Mouse (Mus musculus) erythroblast, adult 5-6 weeks (primary cell): ENCODE results near the gene Tmem38b. TPM values are rescaled to one million over a fixed set of nuclear protein-coding genes. Genes with fewer than 3 reads are reported as not detected.

Source experiments
- ATAC-seq: replicated peaks from 2 replicates; pipeline ENCODE4 v1.8.0; 2016; ENCODE audit warnings: moderate number of reproducible peaks, mild to moderate bottlenecking, moderate TSS enrichment, inconsistent platforms; ENCODE audit not compliant: poor library complexity, low FRiP score, severe bottlenecking
- total RNA-seq, 2 experiments: library from RNA; stranded (forward) in 1 of 2; stranded (reverse) in 1 of 2; fragments of 150-400 nt in 1 of 2; fragments of 200-764, 138-1000 nt in 1 of 2; gene quantifications; 2 replicates each; pipeline versions ENCODE4 v1.2.3 to v1.2.4; 2015 to 2017; ENCODE audit warnings: low replicate concordance in 2 of 2

Tmem38b gene
- total RNA-seq, 2 experiments from 2014 or later = 3.2 to 9.2 TPM

DNA sequence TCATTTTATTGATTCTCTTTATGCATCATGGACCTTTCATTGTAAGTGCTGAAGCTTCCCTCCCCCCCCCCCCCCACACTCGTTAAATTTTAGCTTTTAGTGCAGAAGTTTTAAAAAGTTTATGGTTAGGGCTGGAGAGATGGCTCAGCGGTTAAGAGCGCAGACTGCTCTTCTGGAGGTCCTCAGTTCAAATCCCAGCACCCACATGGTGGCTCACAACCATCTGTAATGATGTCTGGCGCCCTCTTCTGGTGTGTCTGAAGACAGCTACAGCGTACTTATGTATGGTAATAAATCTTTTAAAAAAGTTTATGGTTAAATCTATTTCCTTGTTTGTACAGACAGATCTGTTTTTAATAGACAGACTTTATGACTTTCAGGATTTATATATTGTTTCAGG, 2.0 kb downstream of the Tmem38b start:
- no peak for ATAC-seq

DNA sequence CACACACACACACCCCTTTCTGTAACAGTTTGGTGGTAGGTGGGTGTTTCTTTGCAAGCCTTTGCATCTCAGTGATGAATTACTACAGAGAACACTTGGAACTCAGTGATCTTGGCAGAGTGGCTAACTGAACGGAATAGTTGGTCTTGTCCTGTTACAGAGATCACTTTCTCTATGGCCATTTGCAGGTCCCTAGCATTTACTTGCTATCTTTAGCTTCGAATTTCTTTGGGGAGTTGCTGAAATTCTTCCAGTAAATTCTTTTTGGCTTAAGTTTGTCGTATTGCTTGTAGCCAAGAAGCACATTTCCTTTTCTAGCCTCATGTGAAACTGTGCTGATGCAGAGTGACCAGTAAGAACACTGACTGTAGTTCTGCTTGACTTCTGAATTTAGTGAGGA, 3.1 kb downstream of the Tmem38b start:
- ATAC-seq = no peak

DNA sequence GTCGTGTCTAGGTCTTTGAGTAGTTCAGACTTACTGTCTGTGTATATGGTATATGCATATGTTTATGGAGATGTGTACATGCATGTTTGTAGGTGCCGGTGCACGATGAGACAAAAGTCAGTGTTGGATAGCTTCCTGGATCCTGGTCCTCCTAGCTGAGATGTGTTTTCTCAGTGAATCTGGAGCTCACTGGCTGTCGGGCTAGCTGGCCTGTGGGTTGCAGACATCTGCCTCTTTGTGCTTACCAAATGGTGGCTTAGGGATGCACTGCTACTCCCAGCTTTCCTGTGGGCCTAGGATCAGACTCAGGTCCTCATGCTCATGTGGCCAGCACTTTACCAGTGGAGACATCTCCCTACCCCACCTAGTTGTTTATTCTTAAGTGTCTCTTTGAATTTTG, 4.2 kb downstream of the Tmem38b start:
- no peak for ATAC-seq

DNA sequence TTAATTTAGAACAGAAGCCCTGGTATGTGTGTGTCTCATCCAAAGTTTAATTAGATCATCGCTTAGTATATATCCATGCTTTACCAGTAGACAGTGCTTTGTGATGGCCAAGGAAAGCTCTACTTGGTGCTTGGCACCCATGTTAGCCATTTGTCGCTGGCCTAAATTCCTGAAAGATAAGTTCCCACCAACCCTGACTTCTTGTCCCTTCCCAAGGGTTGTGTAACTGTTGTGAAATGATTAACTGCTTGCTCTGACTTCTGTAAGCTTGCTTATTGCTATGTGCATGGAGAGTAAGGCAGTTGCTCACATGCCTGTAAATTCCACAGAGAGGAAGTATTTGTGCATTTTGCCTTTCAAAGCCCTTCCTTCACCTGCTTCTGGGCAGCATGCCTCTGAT, 4.7 kb downstream of the Tmem38b start:
- no peak for ATAC-seq

DNA sequence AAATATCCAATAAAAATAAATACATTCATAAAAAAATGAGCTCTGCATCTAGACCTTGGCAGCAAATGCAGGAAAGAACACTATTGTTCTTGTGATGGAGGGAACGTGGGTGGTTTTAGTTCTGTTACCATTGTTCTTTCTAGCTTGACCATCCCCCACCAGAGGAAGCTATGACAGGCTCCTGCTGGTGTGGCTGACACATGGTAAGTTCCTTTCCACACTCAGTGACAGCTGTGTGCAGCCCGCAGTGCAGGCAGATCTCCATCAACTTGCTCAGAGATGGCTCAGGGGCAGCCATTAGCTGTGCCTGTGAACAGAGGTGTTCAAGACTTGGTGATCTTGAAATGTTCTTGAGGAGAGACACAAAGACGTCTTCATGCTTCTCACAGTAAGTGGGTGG, 6.5 kb downstream of the Tmem38b start:
- no peak for ATAC-seq

DNA sequence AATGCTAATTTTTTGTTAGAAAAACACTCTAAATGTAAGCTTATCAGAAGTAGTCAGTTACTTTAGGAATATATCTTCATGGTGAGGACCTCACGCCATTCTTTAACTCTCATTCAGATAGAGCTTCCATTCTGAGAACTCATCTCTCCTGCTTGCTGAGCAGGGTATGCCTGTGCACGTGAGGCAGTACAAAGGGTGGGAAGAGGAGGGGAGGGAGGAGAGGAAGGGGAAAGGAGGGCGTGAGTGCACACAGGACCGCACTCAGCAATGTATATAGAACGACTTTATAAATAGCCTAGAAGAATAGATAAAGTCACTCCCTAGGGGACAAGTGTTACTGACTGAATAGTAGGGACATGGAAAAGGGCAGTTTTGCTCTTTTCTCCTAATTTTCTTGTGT, 11.1 kb downstream of the Tmem38b start:
- ATAC-seq = no peak

DNA sequence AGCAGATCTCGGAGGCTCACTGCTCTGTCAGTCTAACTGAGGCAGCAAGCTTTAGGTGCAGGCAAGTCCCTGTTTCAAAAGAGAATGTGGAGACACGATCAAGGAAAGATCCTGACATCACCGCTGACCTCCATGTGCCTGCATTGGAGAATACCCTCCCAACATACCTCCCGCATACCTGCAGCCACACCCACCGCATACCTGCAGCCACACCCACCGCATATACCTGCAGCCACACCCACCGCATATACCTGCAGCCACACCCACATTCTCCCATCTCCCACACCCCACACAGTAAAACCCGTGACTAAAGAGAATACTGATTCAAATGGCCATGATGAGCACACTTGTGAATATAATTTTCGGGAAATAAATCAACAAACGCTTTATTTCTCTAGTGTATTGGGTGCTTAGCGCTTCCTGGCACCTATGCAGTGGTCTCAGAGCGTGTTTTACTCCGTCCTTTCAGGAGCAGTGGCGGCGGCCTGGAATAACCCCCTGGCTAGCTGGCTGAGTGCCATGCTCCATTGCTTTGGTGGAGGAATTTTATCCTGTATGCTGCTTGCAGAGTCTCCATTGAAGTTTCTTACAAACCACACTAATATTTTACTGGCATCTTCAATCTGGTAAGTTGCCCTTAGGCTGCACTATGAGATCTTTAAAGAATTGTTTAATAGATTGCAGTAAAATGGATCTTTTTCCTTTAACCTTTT, 14.5 kb downstream of the Tmem38b start:
- no peak for ATAC-seq

DNA sequence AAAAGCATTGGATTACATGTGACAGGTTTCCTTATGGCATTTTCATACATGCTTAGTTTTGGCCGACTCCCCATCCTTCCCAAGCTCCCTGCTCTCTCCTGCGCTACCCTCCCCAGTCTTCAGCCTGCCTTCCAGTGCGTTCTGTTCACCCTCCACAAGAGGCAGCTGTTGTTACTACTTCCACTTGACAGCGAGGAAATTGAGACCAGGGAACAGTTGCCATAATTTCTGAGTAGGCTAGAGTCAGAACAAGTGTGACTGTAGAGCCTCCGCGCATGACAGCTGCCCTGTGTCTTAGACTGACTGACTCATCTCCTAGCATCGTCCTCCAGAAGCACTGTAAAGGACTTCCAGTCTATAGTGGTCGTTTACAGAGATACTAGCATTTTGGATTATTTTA, 17.7 kb downstream of the Tmem38b start:
- no peak for ATAC-seq

DNA sequence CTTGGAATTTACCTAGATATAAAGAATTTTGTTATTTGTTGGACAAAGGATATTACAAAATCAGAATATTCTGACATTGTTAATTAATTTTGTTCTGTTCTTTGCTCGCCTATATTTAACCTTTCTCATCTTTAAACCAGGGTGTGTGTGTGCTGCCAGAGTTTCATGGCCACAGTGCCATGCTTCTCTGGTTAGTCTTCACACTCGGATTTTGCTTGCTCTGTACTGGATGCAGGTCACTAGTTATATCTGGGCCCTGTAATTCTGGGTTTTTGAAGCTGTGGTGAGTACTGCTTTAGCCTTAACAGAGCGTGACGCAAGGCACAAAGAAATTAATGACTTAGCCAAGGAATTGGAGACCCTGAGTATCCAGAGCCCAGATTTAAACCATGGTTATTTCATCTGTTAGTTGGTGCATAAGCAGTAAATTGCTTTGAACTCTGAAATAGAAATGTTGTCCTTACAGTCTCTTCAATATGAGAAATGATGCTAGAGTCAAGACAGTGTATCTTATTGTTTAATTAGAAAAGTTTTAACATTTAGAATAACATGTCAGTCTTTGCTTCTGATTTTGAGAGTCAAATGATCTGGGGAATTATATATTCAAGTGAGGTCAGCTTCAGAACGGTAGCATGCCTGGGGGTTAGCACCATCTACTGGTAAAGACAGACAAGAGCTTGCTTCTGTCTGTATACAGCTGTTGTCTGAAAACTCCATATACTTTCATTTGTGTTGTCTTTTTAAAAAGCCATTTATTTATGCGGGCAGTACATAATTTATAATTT, 19.2 kb downstream of the Tmem38b start:
- ATAC-seq = no peak

DNA sequence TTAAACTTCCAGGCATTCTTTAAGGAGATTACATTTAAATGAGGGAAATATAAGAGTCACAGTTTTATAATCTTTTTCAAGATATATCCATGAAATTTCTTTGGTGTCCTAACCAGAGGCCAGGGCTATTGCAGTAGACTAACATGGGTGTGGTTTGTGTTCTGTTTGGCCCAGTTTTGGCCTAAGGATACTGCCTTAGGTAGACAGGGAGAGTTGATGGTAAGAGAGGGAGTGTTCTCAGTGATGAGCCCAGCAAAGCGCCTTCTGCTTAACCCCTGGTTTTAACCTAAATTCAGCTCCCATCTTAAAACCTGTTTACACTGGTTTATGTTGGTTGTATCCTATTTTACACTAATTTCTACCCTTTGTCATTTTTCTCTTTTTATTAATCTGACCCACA, 19.8 kb downstream of the Tmem38b start:
- ATAC-seq = no peak

DNA sequence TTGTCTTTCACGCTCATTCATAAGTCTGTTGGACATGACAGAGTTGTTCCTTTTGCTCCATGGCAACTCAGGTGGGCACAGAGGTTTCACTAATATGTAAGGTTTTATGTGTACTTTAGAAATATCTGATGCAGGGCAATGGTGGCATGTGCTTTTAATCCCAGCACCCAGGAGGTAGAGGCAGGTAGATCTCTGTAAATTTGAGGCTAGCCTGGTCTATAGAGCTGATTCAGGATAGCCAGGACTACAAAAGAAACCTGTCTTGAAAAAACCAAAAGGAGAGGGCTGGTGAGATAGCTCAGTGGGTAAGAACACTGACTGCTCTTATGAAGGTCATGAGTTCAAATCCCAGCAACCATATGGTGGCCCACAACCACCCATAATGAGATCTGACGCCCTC, 20.5 kb downstream of the Tmem38b start:
- no peak for ATAC-seq

DNA sequence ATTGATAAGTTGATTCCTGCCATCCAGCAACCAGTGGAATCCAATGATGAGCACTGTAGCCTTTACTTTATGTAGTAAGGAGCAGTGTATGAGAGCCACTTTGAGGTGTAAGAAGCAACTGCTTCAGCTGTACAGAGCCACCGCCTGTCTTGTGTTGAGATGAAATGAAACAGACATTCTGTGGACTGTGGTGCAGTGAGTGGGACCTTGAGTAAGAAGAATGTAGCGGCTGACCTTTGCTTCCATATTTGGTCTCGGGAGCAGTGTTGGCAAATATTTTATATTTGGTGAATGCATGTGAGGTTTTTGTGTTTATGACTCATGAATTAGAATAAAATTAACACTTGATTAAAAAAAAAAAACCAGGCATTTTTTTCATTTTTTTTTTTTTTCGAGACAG, 21.7 kb downstream of the Tmem38b start:
- no peak for ATAC-seq

DNA sequence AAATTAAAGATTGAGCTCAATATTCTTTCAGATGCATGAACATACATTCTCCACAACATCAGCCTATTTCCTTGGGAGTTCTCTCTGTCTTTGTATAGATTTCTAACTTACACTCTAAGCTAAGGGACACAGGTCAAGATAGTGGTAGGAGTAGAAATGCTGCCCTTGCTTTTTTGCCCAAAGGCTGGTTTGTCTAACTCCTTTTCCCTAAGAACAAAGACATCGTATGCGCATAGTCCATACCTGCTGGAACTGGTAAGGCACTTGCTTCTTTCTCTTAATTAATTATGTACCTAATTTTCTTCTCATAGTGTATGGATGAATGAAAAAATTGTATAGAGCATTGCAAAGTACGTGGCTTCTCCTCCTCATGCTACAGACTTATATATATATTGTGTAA, 22.5 kb downstream of the Tmem38b start:
- no peak for ATAC-seq

DNA sequence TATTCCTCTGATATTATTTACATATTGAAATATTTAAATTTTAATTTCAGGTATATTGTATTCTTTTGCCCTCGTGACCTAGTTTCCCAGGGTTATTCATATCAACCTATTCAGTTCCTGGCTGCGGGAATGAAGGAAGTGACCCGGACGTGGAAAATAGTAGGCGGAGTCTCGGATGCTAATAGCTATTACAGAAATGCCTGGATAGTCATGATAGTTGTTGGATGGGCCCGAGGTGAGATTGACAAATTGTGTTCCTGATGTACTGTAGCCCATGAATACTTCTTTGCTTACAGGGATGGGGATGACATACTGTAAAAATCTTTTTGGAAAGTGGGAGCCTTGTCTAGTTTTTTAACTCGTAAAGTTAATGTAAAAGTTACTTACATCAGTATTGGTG, 23.0 kb downstream of the Tmem38b start:
- no peak for ATAC-seq

DNA sequence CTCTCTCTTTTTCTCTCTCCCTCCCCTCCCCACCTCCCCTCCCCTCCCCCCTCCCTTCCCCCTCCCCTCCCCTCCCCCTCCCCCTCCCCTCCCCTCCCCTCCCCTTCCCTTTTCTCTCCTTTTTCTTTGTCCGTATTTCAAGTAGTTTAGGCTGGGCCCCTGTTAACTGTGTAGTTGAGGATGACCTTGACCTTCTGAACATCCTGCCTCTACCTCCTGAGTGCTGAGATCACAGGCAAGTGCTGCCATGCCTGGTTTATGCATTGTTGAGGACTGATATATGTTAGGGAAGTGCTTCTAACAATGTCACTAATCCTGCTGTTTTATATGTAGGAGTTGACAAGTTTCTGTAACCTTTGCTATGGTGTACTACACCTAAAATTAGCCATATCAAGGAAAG, 24.0 kb downstream of the Tmem38b start:
- ATAC-seq = no peak

DNA sequence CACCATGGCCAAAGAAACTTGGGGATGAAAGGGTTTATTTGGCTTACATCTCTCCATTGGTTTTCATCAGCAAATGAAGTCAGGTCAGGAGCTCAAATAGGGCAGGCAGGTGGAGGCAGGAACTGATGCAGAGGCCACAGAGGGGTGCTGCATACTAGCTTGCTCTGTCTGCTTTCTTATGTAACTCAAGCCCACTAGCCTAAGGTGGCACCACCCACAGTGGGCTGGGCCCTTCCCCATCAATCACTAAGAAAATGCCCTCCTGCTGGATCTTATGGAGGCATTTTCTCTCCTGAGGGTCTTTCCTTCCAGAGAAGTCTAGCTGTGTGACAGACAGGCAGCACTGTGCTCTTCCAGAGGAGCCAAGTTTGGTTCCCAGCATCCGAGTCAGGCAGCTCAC, 27.5 kb downstream of the Tmem38b start:
- no peak for ATAC-seq

DNA sequence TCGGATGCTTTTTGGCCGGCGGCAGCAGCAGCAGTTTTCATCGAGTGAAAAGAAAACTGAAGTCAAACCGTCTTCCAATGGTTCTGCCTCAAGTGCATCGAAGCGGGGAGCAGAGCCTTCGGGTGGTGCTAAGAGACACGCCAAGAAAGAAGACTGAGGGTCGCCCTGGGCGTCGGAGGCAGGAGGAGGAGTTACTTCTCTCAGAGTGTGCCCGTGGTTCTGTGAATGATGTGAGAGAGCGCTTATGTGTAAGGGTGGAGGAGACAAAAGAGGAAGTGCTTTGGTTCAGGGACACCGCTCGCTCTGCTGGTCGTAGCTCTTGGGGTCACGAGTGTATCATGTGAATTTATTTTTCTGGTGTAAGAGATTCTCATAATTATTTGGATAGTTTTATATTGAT, 34.1 kb downstream of the Tmem38b start:
- no peak for ATAC-seq

DNA sequence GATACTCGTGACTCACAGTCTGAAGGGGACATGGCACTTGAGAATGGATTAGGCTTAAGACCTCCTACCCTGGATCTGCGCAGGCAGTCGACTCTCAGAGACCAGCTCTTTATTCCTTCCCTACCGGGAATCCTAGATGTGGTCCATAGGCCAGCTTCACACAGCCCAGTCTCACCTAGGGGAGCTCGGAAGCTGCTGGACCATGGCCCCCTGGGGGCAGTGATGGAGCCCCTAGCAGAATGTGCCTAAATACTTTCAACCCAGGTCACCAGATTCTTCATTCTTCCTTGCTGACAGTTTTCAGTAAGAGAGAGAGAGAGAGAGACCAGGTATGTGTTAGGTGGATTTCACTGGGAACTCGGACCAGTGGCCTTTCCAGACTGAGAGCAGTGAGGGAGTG, 36.3 kb downstream of the Tmem38b start:
- ATAC-seq = no peak

DNA sequence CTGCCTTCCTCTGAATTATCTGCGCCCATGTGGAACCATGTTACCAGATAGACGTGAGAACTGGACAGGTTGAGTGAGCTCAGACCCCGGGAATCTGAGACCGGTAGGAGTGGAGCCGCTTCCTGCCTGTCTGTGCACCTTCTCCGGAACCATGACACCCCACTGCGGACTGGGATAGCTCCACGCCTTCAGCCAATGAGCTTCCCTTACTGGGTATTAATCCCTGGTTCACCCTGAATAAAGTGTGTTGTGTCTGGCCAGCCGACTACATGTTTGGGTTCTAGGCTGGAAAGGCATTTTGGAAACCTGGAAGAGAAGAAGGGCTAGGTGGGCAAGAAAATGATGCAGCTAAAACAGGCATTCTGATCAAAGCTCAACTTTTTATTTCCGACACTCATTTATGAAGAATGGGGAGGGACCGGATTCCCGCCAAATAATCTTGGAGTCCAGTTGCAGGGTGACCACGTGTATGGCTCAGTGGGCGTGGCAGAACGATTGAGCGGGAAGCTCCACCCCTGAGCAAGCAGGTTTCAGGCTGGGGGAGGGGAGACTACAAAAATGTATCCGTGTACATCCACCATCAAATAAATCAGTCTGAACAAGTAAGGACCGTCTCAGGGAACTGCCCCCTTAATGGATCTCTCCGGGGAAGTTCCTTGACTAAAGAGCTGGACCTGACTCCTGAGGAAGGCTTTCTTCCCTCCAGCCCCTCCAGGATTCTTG, 38.4 kb downstream of the Tmem38b start:
- no peak for ATAC-seq

DNA sequence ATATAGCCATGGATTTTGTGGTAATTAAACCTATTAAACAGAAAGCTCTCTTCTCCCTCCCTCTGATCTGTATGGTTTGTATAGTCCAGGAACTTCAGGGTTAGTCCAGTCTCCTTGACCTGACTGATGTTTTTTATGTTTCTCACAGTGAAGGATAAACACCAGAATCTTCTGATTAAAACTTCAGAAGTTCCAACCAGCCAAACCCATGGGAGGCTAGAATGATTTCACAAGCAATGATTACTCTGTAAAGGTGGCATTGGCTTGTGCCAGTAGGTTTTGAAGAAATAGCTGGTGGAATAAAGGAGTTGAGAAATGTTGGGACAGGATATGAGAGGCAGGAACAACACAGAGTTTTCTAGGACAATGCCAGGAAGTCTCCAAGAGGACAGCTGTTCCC, 40.6 kb downstream of the Tmem38b start:
- ATAC-seq = no peak
